Mouse (Mus musculus) embryo, embryonic 9.5 days (tissue): ENCODE measurements around the gene Eci2.
A peak's percentile ranks its signal among the peaks of the same experiment; 100 is the strongest.
"Not testable (repeated sequence)": the region's sequence is repeated elsewhere in the genome, so short reads cannot be mapped to it uniquely, and the experiment has no call there.

ENCODE experiments used
- DNase-seq: peaks from one replicate; pipeline ENCODE4 v3.0.0-alpha.2; 2017; ENCODE audit errors: extremely low spot score

The Eci2 gene

DNA sequence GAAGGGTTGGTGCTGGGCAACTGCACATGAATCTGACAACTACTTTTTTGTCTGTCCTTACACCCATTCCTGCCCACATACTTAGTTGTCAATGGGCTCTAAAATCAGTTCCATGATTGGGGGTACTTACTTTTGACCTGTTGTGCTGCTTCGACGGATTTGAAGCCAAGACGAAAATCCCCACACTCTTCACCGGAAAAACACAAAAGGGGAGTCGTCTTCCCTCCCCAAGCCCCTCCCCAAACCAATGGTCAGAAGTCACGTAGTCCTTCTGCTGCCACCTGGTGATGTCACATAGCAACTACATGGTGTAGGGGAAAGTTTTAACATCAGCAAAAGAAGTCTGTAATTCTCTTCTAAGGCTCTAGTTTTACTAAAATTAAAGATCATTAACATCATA, at the start of gene Eci2:
Gene Eci2 (minus strand): TSS at position 218 of the 400 bp plus-strand sequence.
- DNase-seq, result peak; percentile 47

DNA sequence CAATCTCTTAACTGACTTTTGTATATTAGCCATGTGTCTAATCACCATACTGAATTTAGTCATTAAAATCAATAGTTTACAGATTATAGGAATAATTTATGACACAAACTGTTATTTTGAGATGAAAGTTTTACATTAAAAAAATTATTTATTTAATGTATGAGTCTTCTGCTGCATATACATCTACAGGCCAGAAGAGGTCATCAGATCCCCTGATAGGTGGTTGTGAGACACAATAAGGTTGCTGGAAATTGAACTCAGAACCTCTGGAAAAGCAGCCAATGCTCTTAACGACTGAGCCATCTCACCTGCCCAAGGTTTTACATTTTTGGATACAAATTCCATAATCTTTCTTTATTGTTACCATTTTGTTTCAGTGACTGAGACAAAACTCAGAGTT, 48.0 kb upstream of the Eci2 start:
- no peak for DNase-seq

DNA sequence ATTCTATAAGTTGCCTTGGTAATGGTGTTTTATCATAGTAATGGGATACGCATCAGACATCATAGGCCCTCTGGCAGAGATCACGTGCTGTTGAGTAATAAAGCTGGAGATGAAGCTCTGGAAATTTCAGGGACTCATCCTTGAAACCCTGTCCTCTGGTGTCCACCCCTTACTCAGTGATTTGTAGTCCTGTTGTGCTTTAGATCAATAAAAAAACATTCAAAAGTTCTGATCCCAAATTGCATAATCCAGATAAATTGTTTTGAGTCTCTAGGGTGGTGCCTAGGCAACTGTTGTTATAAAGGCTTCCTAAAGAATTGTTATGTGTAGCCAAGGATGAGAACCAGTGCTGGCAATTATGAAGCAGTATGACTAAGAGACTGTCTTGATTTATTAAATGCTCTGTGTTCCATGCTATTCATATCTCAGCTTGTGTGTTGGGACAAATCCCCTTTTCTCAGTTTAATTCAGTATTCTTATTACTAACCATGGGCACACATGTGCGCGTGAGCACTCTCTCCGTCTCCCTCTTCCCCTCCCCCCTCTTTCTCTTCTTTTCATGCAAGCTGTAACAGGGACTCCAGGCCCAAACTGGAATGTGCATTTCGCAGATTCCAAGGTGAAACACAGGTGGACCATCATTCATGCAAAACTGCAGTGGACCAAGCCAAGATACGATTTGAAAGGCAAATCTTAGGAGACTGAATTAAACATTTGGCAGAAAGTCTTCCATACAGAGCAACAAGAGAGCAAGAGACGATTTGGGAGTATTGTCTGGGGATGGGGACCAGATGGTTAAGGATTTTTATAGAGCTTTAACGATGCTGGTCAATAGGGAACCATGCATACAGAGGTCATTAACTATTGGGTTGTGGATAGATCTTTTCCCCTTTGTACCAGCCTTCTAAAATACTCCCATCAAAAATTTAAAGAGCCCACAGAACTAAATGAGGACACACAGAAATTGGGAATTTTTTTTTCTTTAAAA, 43.9 kb upstream of the Eci2 start:
- DNase-seq, result no peak

- no peak for DNase-seq
Observed at GRCm38 (mm10) chr13:35067084-35067483, 40.2 kb upstream of the Eci2 start.

DNA sequence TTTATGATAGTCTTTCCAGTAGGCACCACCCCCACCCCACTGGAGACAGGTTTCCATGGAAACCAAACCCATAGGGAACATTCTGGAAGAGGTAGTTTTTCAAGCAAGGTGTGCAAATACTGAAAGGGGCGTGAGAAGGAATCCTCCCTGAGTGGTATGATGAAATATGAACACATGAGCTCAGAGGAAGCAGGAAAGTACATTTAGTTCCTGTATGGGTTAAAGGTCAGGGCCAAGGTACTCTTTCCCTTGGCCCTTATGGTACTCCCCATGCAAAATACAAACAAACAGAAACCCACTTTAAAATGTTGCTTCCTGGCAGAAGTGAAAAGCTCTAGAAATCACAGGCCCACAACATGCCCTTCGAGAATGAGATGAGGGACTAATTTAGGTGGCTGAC, 39.1 kb upstream of the Eci2 start:
- no peak for DNase-seq

DNA sequence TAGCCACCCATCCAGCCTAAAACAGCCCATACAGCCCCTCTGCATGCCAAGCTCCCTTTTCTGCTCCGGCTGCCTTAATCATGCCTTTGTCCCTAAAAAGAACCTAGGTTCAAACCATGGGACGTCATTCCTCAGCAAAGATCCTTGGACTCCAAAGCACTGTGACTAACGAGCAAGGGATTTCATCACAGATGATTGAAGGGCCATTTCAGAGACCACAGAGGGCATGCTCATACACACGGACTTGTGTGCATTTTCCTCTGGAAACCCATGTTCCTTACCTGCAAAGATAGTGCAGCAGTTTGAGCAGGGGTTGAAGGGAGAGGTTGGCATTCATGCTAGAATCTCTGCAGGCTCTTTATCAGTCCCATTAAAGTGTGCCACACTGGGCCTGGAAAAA, 37.5 kb upstream of the Eci2 start:
- DNase-seq, result no peak

DNA sequence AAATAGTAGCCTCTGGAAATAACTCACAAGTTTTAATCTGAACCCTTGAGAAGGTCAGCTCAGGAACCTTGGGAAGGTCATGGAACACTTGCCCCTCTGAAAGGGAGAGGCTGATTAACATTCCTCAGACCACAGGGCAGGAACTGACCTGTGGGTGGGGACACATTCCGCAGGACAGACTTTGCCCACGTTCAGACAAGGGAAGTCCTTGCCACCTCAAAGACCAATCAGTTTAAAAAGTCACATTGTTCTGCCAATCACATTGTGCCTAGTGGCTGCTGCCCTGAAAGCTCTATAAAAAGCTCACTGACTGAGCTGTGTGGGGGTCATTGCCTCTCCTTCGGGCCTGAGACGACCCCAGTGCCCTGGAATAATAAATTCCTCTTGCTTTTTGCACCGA, 31.2 kb upstream of the Eci2 start:
- peak; percentile 35 for DNase-seq

DNA sequence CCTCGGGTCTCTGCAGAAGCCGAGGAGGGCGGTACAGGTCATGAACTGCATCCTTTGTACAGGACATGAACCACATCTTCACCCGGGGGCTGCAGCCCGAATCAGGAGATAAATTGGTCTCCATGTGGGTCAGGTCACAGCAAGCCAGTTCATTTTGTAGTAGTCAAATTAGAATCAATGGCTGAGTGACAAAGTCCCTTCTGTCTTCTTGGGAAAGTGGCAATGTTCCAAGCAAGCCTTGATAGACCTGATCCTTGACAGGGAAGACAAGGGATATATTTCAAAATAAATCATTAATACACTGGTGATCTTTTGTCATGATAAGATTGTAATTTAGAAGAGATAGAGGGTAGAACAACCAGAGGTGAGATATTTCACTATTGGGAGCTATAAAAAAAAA, 9.6 kb upstream of the Eci2 start:
- DNase-seq, result no peak

DNA sequence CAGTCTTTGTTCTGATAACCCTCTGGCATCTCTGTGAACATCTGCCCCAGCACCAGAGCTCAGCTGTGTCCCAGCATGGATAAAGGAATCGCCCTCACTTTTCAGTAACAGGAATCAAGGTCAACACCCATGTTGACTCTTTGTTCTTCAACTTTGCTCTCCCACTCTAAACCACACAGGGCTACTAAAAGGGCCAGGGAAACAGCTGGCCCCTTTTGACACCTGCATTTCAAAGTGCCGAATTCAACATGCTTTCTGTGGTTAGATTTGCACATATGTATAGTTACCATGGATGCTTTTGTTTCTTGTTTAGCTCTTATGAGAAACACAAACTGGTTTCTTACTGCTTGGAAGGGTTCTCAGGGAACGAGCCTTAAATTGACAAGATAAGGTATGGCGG, 8.8 kb upstream of the Eci2 start:
- no peak for DNase-seq

DNA sequence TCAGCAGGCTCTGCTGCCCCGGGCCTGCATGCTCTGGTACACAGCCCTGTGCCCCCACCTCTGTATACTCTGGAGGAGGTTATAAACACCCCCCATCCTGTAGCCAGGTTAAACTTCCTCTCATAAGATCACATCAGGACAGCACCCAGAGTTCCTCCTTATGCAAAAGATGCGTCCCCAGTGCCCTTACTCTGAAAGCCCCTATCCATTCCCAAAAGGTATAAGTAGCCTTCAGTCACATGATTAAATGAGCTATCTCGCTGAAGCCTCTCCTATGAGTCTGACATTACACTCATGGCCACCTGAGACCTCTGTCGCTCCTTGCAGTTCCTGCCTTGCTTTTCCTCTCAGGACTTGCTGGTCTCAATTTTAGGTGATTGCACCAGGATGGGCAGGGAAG, 6.7 kb upstream of the Eci2 start:
- no peak for DNase-seq

DNA sequence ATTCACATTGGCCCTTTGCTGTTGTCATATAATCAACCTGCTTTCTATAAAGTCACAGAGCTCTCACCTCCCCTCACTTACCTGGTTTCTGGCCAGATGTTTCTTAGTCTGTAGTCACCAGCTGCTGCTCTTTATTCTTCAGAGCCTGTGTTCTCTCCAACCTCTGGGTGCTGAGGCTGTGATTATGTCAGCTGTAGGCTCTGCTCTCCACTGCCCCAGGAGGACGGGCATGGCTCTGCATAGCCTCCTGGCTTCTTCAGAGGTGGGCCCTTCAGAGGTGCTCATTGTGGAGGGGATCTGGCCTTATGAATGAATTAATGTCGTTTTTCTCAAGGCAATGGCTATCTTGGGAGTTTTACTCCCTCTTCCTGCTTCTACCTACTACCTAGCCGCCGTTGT, 4.8 kb upstream of the Eci2 start:
- no peak for DNase-seq

- DNase-seq, result no peak
Observed at GRCm38 (mm10) chr13:35030979-35031683, 4.2 kb upstream of the Eci2 start.

GRCm38 (mm10) chr13:35028365-35028764, 1.5 kb upstream of the Eci2 start:
- DNase-seq, result no peak

DNA sequence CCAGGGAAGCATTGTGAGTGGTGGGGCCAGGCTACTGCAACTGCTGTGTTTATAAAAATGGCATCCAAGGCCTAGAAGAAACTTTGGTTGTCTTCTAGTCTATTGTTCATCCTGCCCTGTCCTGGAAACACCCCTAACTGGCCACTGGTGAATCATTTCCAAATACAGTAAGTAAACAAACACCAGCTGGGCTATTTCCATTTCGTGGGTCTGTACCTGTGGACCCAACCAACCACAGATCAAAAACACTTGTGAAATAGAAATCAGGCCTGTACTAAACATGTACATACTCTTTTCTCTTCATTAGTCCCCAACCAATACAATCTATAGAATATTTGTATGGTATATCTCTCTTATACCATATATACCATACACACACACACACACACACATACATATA, 3.5 kb downstream of the Eci2 start:
- not testable (repeated sequence) for DNase-seq

GRCm38 (mm10) chr13:35020383-35020782, 6.5 kb downstream of the Eci2 start:
- DNase-seq, result no peak

- DNase-seq, result no peak
Observed at GRCm38 (mm10) chr13:35018866-35019536, 7.9 kb downstream of the Eci2 start.

DNA sequence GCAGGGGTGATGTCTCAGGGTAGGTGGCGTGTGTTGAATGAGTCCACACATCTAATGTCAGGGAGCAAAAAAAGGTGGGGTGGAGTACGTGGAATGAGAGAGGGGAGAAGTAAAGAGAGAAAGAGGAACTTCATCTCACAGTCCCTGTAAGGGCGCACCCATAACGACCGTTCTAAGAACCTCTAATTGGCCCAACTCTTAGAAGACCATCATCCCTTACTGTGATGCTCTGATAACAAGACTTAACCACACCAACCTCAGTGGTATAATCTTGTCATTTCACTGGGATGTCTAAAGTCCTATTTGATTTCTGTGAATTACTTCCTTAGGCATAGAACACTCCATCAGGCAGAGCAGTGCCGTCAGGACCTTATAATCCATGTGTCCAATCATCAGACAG, 9.5 kb downstream of the Eci2 start:
- no peak for DNase-seq

DNA sequence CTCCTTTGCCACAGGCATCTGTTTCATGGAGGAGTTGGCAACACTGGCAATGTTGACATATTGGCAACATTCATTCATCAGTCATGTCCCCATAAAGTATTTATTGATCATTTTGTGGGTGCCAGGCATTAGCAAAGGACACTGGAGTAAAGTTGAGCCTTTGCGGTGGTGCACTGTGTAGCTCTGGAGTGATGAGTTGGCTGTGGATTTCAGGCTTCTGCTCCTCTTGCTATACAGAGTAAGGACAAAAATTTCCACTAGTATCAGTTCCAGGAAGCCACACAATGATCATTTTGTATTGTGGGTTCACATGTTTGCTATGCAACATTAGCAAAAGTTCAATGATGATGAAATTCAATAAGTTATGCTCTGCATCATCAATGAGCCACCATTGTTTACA, 10.8 kb downstream of the Eci2 start:
- DNase-seq, result no peak

- DNase-seq, result no peak
Observed at GRCm38 (mm10) chr13:34995925-34996324, 31.0 kb downstream of the Eci2 start.

DNA sequence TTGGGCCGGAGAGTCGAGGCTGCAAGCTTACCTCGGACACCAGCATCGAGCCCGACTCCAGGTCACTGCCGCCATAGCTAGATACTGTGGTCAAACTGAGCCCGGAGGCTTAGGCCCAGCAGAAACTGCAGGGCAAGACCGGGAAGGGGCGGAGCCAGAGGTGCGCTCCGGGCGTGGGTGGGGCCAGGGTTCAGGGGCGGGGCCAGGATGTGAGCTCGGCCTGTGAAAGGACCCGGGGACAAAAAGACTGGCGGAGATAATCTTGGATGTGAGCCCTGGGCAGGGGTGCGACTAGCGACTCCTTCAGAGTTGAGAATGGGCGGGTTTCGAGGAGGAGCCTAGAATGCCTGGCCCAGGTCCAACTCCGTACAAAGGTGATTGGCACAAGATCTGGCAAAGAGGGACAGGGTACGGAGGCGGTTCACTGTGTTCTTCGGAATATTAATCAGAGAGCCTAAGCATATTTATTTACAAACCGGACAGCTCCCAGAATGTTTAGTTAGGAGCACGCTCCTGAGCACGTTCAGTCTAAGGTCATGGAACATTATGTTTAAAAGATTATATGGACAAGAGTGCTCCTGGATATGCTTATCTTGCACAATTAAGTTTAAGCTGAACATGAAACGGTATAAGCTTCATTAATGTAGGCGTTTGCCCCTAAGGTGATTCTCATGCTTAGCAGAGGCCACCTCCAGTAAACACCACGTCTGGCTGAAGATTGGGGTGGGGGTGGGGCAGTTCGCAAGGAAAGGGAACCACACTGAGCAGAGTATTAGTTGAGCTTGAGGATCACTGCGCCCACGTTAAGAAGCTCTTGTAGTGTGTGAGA, 32.7 kb downstream of the Eci2 start:
- peak; percentile 98 for DNase-seq

DNA sequence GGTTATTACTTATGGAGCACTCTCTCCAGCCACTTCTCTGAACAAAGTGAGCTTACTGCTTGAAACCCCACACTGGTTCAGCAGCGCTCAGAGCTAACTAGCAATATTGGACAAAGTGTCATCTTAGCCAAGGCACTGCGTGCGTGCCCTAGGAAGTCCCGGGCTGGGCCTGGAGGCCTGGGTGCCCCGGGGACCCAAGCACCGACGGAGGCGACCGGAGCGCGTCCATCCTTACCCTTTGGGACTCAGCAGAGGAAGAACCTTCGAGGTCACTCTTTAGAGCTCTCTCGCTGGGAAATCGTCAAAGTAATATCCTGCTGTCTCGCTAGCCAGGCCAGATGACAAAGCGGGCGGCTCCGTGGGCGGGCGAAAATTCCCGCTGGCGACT, 33.3 kb downstream of the Eci2 start:
- DNase-seq, result no peak

GRCm38 (mm10) chr13:34993085-34993484, 33.8 kb downstream of the Eci2 start:
- no peak for DNase-seq
